Mouse (Mus musculus) layer of hippocampus, adult 9-11 months (tissue): ENCODE results near the gene Gal3st3.
A peak's percentile ranks its signal among the peaks of the same experiment; 100 is the strongest.

Experiments
- DNase-seq: peaks from one replicate; pipeline ENCODE4 v3.0.0; 2022

Gal3st3 gene

GRCm38 (mm10) chr19:5297903-5298800 lies at the start of gene Gal3st3:
Gal3st3 (plus strand) TSS chr19:5298331.
- peak; percentile 50 for DNase-seq

GRCm38 (mm10) chr19:5257140-5257539 lies 41.0 kb upstream of the Gal3st3 start:
- no peak for DNase-seq

GRCm38 (mm10) chr19:5267015-5267414 lies 31.1 kb upstream of the Gal3st3 start:
- no peak for DNase-seq

- no peak for DNase-seq
Measured at GRCm38 (mm10) chr19:5268017-5268416, 30.1 kb upstream of the Gal3st3 start.

GRCm38 (mm10) chr19:5268875-5269274 lies 29.3 kb upstream of the Gal3st3 start:
- DNase-seq = no peak

GRCm38 (mm10) chr19:5269392-5269791 lies 28.7 kb upstream of the Gal3st3 start:
- DNase-seq = no peak

- no peak for DNase-seq
Measured at GRCm38 (mm10) chr19:5271430-5271829, 26.7 kb upstream of the Gal3st3 start.

GRCm38 (mm10) chr19:5272326-5272795 lies 25.8 kb upstream of the Gal3st3 start:
- DNase-seq = peak; percentile 20

GRCm38 (mm10) chr19:5272801-5273733 lies 25.1 kb upstream of the Gal3st3 start, which contains the start of gene Pacs1:
Pacs1 (minus strand) TSS chr19:5273119.
- peak; percentile 88 for DNase-seq

GRCm38 (mm10) chr19:5273916-5274315 lies 24.2 kb upstream of the Gal3st3 start:
- DNase-seq = no peak

- no peak for DNase-seq
Measured at GRCm38 (mm10) chr19:5274641-5275040, 23.5 kb upstream of the Gal3st3 start.

- DNase-seq = no peak
Measured at GRCm38 (mm10) chr19:5275736-5276135, 22.4 kb upstream of the Gal3st3 start.

GRCm38 (mm10) chr19:5276531-5276930 lies 21.6 kb upstream of the Gal3st3 start:
- no peak for DNase-seq

- DNase-seq = no peak
Measured at GRCm38 (mm10) chr19:5277140-5277539, 21.0 kb upstream of the Gal3st3 start.

GRCm38 (mm10) chr19:5278381-5278780 lies 19.8 kb upstream of the Gal3st3 start:
- DNase-seq = no peak

- peak; percentile 99 for DNase-seq
Measured at GRCm38 (mm10) chr19:5294972-5295735, 3.0 kb upstream of the Gal3st3 start, which contains the start of gene Sf3b2. Sf3b2 (minus strand) TSS chr19:5295455.

GRCm38 (mm10) chr19:5295736-5296075 lies 2.4 kb upstream of the Gal3st3 start:
- DNase-seq = no peak

GRCm38 (mm10) chr19:5296630-5297029 lies 1.5 kb upstream of the Gal3st3 start:
- DNase-seq = peak; percentile 84

- DNase-seq = no peak
Measured at GRCm38 (mm10) chr19:5300588-5300987, 2.5 kb downstream of the Gal3st3 start.

- no peak for DNase-seq
Measured at GRCm38 (mm10) chr19:5302455-5302854, 4.3 kb downstream of the Gal3st3 start.

GRCm38 (mm10) chr19:5306279-5306678 lies 8.1 kb downstream of the Gal3st3 start:
- DNase-seq = no peak

- no peak for DNase-seq
Measured at GRCm38 (mm10) chr19:5306968-5307734, 9.0 kb downstream of the Gal3st3 start.
